Mouse (Mus musculus): ENCODE measurements around the gene Cdkn2b. TPM values are rescaled to one million over a fixed set of nuclear protein-coding genes. Genes with fewer than 3 reads are reported as not detected.
A peak's percentile ranks its signal among the peaks of the same experiment; 100 is the strongest.

Gene Cdkn2b
- 1.9 and 2.4 TPM in 2 replicates for polyA plus RNA-seq (2012; rRNA removed)

- Histone ChIP-seq H3K4me1 (ENCODE audit: control insufficient read depth, insufficient read depth, insufficient read length) (peaks cover 3% of the 10 kb centered on the region; the same call in 1 of the 2 replicates), H3K27me3 (ENCODE audit: control insufficient read depth, insufficient read depth, low read length) (peaks cover 13% of the 10 kb centered on the region), H3K4me3 (ENCODE audit: extremely low read depth, insufficient read depth, insufficient read length) (peak within 1 kb of the TSS; percentile 62), H3K36me3 (ENCODE audit: control insufficient read depth, insufficient read depth, low read length) (no peaks in the 10 kb centered on the region), H3K27ac (ENCODE audit: insufficient read depth, low read length) (no peak within 1 kb of the TSS)
- under 1% methylated on average over 61 of the region's 61 CpGs for WGBS
- TF ChIP-seq CTCF (IDR thresholded peaks at IDR 0.05; ENCODE audit: extremely low read depth, insufficient read depth, insufficient read length, insufficient replicate concordance) (peak; percentile 62; the same call in 1 of the 2 replicates), POLR2A (IDR thresholded peaks at IDR 0.05; ENCODE audit: low read depth, low read length) (no peak)
- DNase-seq (ENCODE audit: low read depth in 1 of 2, low spot score in 2 of 2), result peak; percentile 55 to 73
These were observed at the start of gene Cdkn2b for GRCm38 (mm10) chr4:89310491-89311254. Gene Cdkn2b (minus strand): TSS chr4:89311039.

- Histone ChIP-seq H3K27ac (ENCODE audit: insufficient read depth, low read length) (no peak overlapping the region), H3K27me3 (ENCODE audit: control insufficient read depth, insufficient read depth, low read length) (no peaks in the 10 kb centered on the region), H3K4me1 (ENCODE audit: control insufficient read depth, insufficient read depth, insufficient read length) (no peaks in the 10 kb centered on the region), H3K36me3 (ENCODE audit: control insufficient read depth, insufficient read depth, low read length) (no peaks in the 10 kb centered on the region), H3K4me3 (ENCODE audit: extremely low read depth, insufficient read depth, insufficient read length) (no peak overlapping the region)
- TF ChIP-seq CTCF (IDR thresholded peaks at IDR 0.05; ENCODE audit: extremely low read depth, insufficient read depth, insufficient read length, insufficient replicate concordance) (no peak), POLR2A (IDR thresholded peaks at IDR 0.05; ENCODE audit: low read depth, low read length) (no peak)
- 80% methylated on average over 3 of the region's 3 CpGs for WGBS
- no peak for DNase-seq (ENCODE audit: low read depth in 1 of 2, low spot score in 2 of 2)
These were observed 49.5 kb upstream of the Cdkn2b start for GRCm38 (mm10) chr4:89360349-89360748.

- no peaks in the 10 kb centered on the region for H3K4me1 ChIP-seq (ENCODE audit: control insufficient read depth, insufficient read depth, insufficient read length)
- H3K36me3 ChIP-seq (ENCODE audit: control insufficient read depth, insufficient read depth, low read length), result no peaks in the 10 kb centered on the region
- H3K4me3 ChIP-seq (ENCODE audit: extremely low read depth, insufficient read depth, insufficient read length), result no peak overlapping the region
- H3K27me3 ChIP-seq (ENCODE audit: control insufficient read depth, insufficient read depth, low read length), result no peaks in the 10 kb centered on the region
- no peak for DNase-seq (ENCODE audit: low read depth in 1 of 2, low spot score in 2 of 2)
- TF ChIP-seq POLR2A (IDR thresholded peaks at IDR 0.05; ENCODE audit: low read depth, low read length) (no peak), CTCF (IDR thresholded peaks at IDR 0.05; ENCODE audit: extremely low read depth, insufficient read depth, insufficient read length, insufficient replicate concordance) (no peak)
- WGBS, result 81% methylated on average over 6 of the region's 6 CpGs
- H3K27ac ChIP-seq (ENCODE audit: insufficient read depth, low read length), result no peak overlapping the region
These were observed 48.7 kb upstream of the Cdkn2b start for GRCm38 (mm10) chr4:89359506-89359905.

- WGBS, result 37% methylated on average over 9 of the region's 9 CpGs
- H3K4me3 ChIP-seq (ENCODE audit: extremely low read depth, insufficient read depth, insufficient read length), result no peak overlapping the region
- no peaks in the 10 kb centered on the region for H3K36me3 ChIP-seq (ENCODE audit: control insufficient read depth, insufficient read depth, low read length)
- no peak overlapping the region for H3K27ac ChIP-seq (ENCODE audit: insufficient read depth, low read length)
- peaks cover 3% of the 10 kb centered on the region; the same call in 1 of the 2 replicates for H3K4me1 ChIP-seq (ENCODE audit: control insufficient read depth, insufficient read depth, insufficient read length)
- no peak for DNase-seq (ENCODE audit: low read depth in 1 of 2, low spot score in 2 of 2)
- TF ChIP-seq POLR2A (IDR thresholded peaks at IDR 0.05; ENCODE audit: low read depth, low read length) (no peak), CTCF (IDR thresholded peaks at IDR 0.05; ENCODE audit: extremely low read depth, insufficient read depth, insufficient read length, insufficient replicate concordance) (no peak)
- no peaks in the 10 kb centered on the region for H3K27me3 ChIP-seq (ENCODE audit: control insufficient read depth, insufficient read depth, low read length)
These were observed 43.1 kb upstream of the Cdkn2b start for GRCm38 (mm10) chr4:89353935-89354334.

GRCm38 (mm10) chr4:89353071-89353582 lies 42.3 kb upstream of the Cdkn2b start:
- no peaks in the 10 kb centered on the region for H3K27me3 ChIP-seq (ENCODE audit: control insufficient read depth, insufficient read depth, low read length)
- 63% methylated on average over 3 of the region's 3 CpGs for WGBS
- H3K27ac ChIP-seq (ENCODE audit: insufficient read depth, low read length), result no peak overlapping the region
- peaks cover 3% of the 10 kb centered on the region; the same call in 1 of the 2 replicates for H3K4me1 ChIP-seq (ENCODE audit: control insufficient read depth, insufficient read depth, insufficient read length)
- TF ChIP-seq POLR2A (IDR thresholded peaks at IDR 0.05; ENCODE audit: low read depth, low read length) (no peak), CTCF (IDR thresholded peaks at IDR 0.05; ENCODE audit: extremely low read depth, insufficient read depth, insufficient read length, insufficient replicate concordance) (no peak)
- no peak for DNase-seq (ENCODE audit: low read depth in 1 of 2, low spot score in 2 of 2)
- H3K4me3 ChIP-seq (ENCODE audit: extremely low read depth, insufficient read depth, insufficient read length), result no peak overlapping the region
- no peaks in the 10 kb centered on the region for H3K36me3 ChIP-seq (ENCODE audit: control insufficient read depth, insufficient read depth, low read length)

- Histone ChIP-seq H3K27me3 (ENCODE audit: control insufficient read depth, insufficient read depth, low read length) (no peaks in the 10 kb centered on the region), H3K27ac (ENCODE audit: insufficient read depth, low read length) (no peak overlapping the region), H3K4me1 (ENCODE audit: control insufficient read depth, insufficient read depth, insufficient read length) (peaks cover 3% of the 10 kb centered on the region; the same call in 1 of the 2 replicates), H3K4me3 (ENCODE audit: extremely low read depth, insufficient read depth, insufficient read length) (no peak overlapping the region), H3K36me3 (ENCODE audit: control insufficient read depth, insufficient read depth, low read length) (no peaks in the 10 kb centered on the region)
- WGBS, result 23% methylated on average over 5 of the region's 5 CpGs
- DNase-seq (ENCODE audit: low read depth in 1 of 2, low spot score in 2 of 2), result no peak
- TF ChIP-seq CTCF (IDR thresholded peaks at IDR 0.05; ENCODE audit: extremely low read depth, insufficient read depth, insufficient read length, insufficient replicate concordance) (no peak), POLR2A (IDR thresholded peaks at IDR 0.05; ENCODE audit: low read depth, low read length) (no peak)
These were observed 40.6 kb upstream of the Cdkn2b start for GRCm38 (mm10) chr4:89351474-89351873.

Measured in spleen, adult 2 months (tissue).